Mouse (Mus musculus): Measurements from ENCODE around the gene Nemp2. TPM values are rescaled to one million over a fixed set of nuclear protein-coding genes. Genes with fewer than 3 reads are reported as not detected.

The Nemp2 gene
- 1.8 TPM for polyA plus RNA-seq (2014; fragmentation: Illumina TruSeq; extraction: RNeasy Lipid Tissue Mini Kit (QIAGEN cat#74804); ENCODE audit: low read depth, low replicate concordance)

DNA sequence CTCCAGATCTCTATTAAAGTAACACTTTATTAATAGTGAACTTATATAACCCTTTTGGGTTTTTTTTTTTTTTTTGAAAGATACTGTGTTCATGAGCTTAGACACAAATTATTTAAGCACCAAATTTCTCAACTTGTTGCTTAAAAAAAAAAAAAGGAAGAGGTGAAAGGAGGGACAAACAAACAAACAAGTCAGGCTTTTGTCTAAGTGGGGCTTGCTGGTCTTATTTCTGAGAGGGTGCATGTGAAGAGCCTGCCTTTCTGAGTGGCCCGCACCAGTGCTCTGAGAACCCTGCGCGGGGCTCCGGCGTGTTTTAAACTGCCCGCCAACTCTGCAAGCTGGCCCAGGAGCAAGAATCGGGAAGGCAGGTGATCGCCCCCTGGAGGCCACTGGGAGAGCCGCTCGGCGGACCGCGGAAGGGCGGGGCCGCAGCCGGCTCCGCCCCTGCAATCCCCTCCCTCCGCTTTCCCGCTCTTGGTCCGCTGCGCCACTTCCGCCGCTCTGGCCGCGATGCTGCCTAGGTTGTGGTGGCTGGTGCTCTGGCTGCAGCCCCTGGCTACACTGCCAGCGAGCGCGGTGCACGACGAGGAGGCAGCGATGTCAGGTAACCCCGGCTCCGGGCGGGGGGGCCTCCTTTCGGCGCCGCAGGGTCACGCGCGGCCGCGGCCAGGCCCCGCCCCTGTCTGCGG is at the start of gene Nemp2:
Nemp2 (plus strand) TSS at position 456 of the 689 bp plus-strand sequence.

Other genes starting within 250 kb of the Nemp2 start
- gene Nab1, start 130.0 kb upstream of the Nemp2 start, polyA plus RNA-seq (2014; fragmentation: Illumina TruSeq; extraction: RNeasy Lipid Tissue Mini Kit (QIAGEN cat#74804); ENCODE audit: low read depth, low replicate concordance) = 12.8 TPM
- 14.7 TPM for gene Mfsd6, start 96.8 kb downstream of the Nemp2 start, polyA plus RNA-seq (2014; fragmentation: Illumina TruSeq; extraction: RNeasy Lipid Tissue Mini Kit (QIAGEN cat#74804); ENCODE audit: low read depth, low replicate concordance)
- 13.4 TPM for gene Inpp1, start 187.0 kb downstream of the Nemp2 start, polyA plus RNA-seq (2014; fragmentation: Illumina TruSeq; extraction: RNeasy Lipid Tissue Mini Kit (QIAGEN cat#74804); ENCODE audit: low read depth, low replicate concordance)
- 116 TPM for gene Hibch, start 214.2 kb downstream of the Nemp2 start, polyA plus RNA-seq (2014; fragmentation: Illumina TruSeq; extraction: RNeasy Lipid Tissue Mini Kit (QIAGEN cat#74804); ENCODE audit: low read depth, low replicate concordance)

Measured in heart, adult 10 weeks (tissue).